Comparison of ENCODE assay signal across 11 mouse cellular contexts in genomic region chr1:60627786-60628453, GRCm38 (mm10).
DNase-seq lines count a peak whose midpoint lies in the region; ATAC-seq lines count a peak whose summit lies in the region.
"Had no signal": no experiment of that assay in that cellular context is flagged by ENCODE, and none has a peak within 500 bp of the region (broad histone marks: within the 10 kb centered on the region; RNA-seq: fewer than 3 reads in every experiment).

No protein-coding gene starts in this region.

- H3K4me3 ChIP-seq in heart, embryonic 15.5 days, result no peak overlapping the region
- H3K4me3 ChIP-seq in heart, embryonic 11.5 days (ENCODE audit: low read depth, low read length), result no peak overlapping the region
- H3K4me3 ChIP-seq in midbrain, embryonic 10.5 days, result 0 out of 2 replicates have a peak overlapping the region, but pooled peaks have one; percentile 20
- H3K4me3 ChIP-seq in midbrain, embryonic 13.5 days (replicated peaks), result no peak overlapping the region
- H3K4me3 ChIP-seq in midbrain, embryonic 16.5 days (ENCODE audit: low read depth, low read length), result no peak overlapping the region
- H3K4me3 ChIP-seq: limb, embryonic 15.5 days had no signal

- ATAC-seq in heart, embryonic 15.5 days (replicated peaks; ENCODE audit: insufficient number of reproducible peaks, insufficient read depth, low FRiP score, low read depth), result no peak
- ATAC-seq in heart, embryonic 11.5 days (replicated peaks; ENCODE audit: insufficient number of reproducible peaks, low FRiP score, low TSS enrichment), result no peak
- ATAC-seq in midbrain, embryonic 13.5 days, result no peak
- ATAC-seq in midbrain, embryonic 16.5 days, result no peak
- no peak for ATAC-seq in inflammation-experienced regulatory T-cells, adult 6 months

- H3K9me3 ChIP-seq in heart, embryonic 15.5 days (replicated peaks), result no peaks in the 10 kb centered on the region
- H3K9me3 ChIP-seq in heart, embryonic 11.5 days (replicated peaks; ENCODE audit: control insufficient read depth, low read length), result no peaks in the 10 kb centered on the region
- no peaks in the 10 kb centered on the region for H3K9me3 ChIP-seq in midbrain, embryonic 10.5 days (replicated peaks)
- H3K9me3 ChIP-seq in midbrain, embryonic 13.5 days, result no peaks in the 10 kb centered on the region
- no peaks in the 10 kb centered on the region for H3K9me3 ChIP-seq in midbrain, embryonic 16.5 days (replicated peaks; ENCODE audit: control insufficient read depth, low read length, poor library complexity, severe bottlenecking)
- H3K9me3 ChIP-seq: limb, embryonic 15.5 days had no signal

- no peaks in the 10 kb centered on the region for H3K27me3 ChIP-seq in heart, embryonic 15.5 days
- no peaks in the 10 kb centered on the region for H3K27me3 ChIP-seq in heart, embryonic 11.5 days (ENCODE audit: control insufficient read depth, insufficient read depth, low read length)
- no peaks in the 10 kb centered on the region for H3K27me3 ChIP-seq in midbrain, embryonic 10.5 days (ENCODE audit: low read depth, poor library complexity, severe bottlenecking)
- no peaks in the 10 kb centered on the region for H3K27me3 ChIP-seq in midbrain, embryonic 13.5 days
- no peaks in the 10 kb centered on the region for H3K27me3 ChIP-seq in midbrain, embryonic 16.5 days (ENCODE audit: control insufficient read depth, insufficient read depth, low read depth, low read length)
- H3K27me3 ChIP-seq: limb, embryonic 15.5 days had no signal

- peak; percentile 22 for DNase-seq in midbrain, embryonic 10.5 days (ENCODE audit: low spot score)
- peak; percentile 60 for DNase-seq in embryo, embryonic 11 days
- DNase-seq in adrenal gland, adult (ENCODE audit: inconsistent age in 2 of 2, low spot score in 1 of 2), result no peak
- DNase-seq: cerebellum, adult 18-20 months; spleen, adult 18-20 months had no signal

- H3K4me2 ChIP-seq in heart, embryonic 15.5 days, result no peak overlapping the region
- H3K4me2 ChIP-seq in heart, embryonic 11.5 days, result no peak overlapping the region
- no peak overlapping the region for H3K4me2 ChIP-seq in midbrain, embryonic 13.5 days (replicated peaks)
- no peak overlapping the region for H3K4me2 ChIP-seq in midbrain, embryonic 16.5 days (ENCODE audit: low read length)
- H3K4me2 ChIP-seq: limb, embryonic 15.5 days had no signal

- WGBS in heart, embryonic 15.5 days, result 51% methylated on average over 9 of the region's 9 CpGs
- WGBS in heart, embryonic 11.5 days (ENCODE audit: insufficient replicate concordance), result 32% methylated on average over 9 of the region's 9 CpGs
- WGBS in midbrain, embryonic 10.5 days, result 28% methylated on average over 9 of the region's 9 CpGs
- 23% methylated on average over 9 of the region's 9 CpGs for WGBS in midbrain, embryonic 13.5 days
- 22% methylated on average over 9 of the region's 9 CpGs for WGBS in midbrain, embryonic 16.5 days

- H3K36me3 ChIP-seq in heart, embryonic 15.5 days, result no peaks in the 10 kb centered on the region
- no peaks in the 10 kb centered on the region for H3K36me3 ChIP-seq in heart, embryonic 11.5 days (ENCODE audit: control insufficient read depth, insufficient read depth, low read length)
- no peaks in the 10 kb centered on the region for H3K36me3 ChIP-seq in midbrain, embryonic 10.5 days
- no peaks in the 10 kb centered on the region for H3K36me3 ChIP-seq in midbrain, embryonic 13.5 days
- H3K36me3 ChIP-seq in midbrain, embryonic 16.5 days (ENCODE audit: control insufficient read depth, insufficient read depth, low read length), result no peaks in the 10 kb centered on the region
- H3K36me3 ChIP-seq: limb, embryonic 15.5 days had no signal

- H3K9ac ChIP-seq in heart, embryonic 15.5 days, result no peak overlapping the region
- no peak overlapping the region for H3K9ac ChIP-seq in heart, embryonic 11.5 days (ENCODE audit: low read depth, low read length)
- H3K9ac ChIP-seq in midbrain, embryonic 13.5 days (replicated peaks), result no peak overlapping the region
- 0 out of 2 replicates have a peak overlapping the region, but pooled peaks have one; percentile 20 for H3K9ac ChIP-seq in midbrain, embryonic 16.5 days (ENCODE audit: low read depth, low read length)
- H3K9ac ChIP-seq: limb, embryonic 15.5 days had no signal

- peak overlapping the region; percentile 13 for H3K27ac ChIP-seq in heart, embryonic 15.5 days
- H3K27ac ChIP-seq in heart, embryonic 11.5 days (ENCODE audit: low read depth, low read length), result no peak overlapping the region
- H3K27ac ChIP-seq in midbrain, embryonic 10.5 days (replicated peaks), result peak overlapping the region; percentile 81
- H3K27ac ChIP-seq in midbrain, embryonic 13.5 days, result no peak overlapping the region
- H3K27ac ChIP-seq in midbrain, embryonic 16.5 days (ENCODE audit: low read length), result no peak overlapping the region
- H3K27ac ChIP-seq: limb, embryonic 15.5 days had no signal

- H3K4me1 ChIP-seq in heart, embryonic 15.5 days (replicated peaks), result peaks cover 8% of the 10 kb centered on the region; the same call in 1 of the 2 replicates
- peaks cover 6% of the 10 kb centered on the region; the same call in 1 of the 2 replicates for H3K4me1 ChIP-seq in heart, embryonic 11.5 days (ENCODE audit: control insufficient read depth, insufficient read depth, low read length)
- peaks cover 35% of the 10 kb centered on the region for H3K4me1 ChIP-seq in midbrain, embryonic 10.5 days
- peaks cover 25% of the 10 kb centered on the region for H3K4me1 ChIP-seq in midbrain, embryonic 13.5 days (replicated peaks)
- H3K4me1 ChIP-seq in midbrain, embryonic 16.5 days (ENCODE audit: control insufficient read depth, insufficient read depth, low read length), result peaks cover 16% of the 10 kb centered on the region
- H3K4me1 ChIP-seq: limb, embryonic 15.5 days had no signal

Comparison
In these comparisons a context has a peak if more than half of its experiments do, and no peak if none do; other contexts are left out.
1. H3K27ac ChIP-seq: peak in heart, embryonic 15.5 days (single experiment) and midbrain, embryonic 10.5 days (single experiment); none in heart, embryonic 11.5 days (single experiment), midbrain, embryonic 13.5 days (single experiment) and midbrain, embryonic 16.5 days (single experiment).
2. DNase-seq: peak in midbrain, embryonic 10.5 days (single experiment) and embryo, embryonic 11 days (single experiment); none in adrenal gland, adult (0 of 2).